Mouse (Mus musculus) stomach, postnatal 0 days (tissue): Measurements from ENCODE around the gene Vmn2r23. TPM values are rescaled to one million over a fixed set of nuclear protein-coding genes. Genes with fewer than 3 reads are reported as not detected.

ENCODE experiments used
- ATAC-seq: fragments of 200-750 bp; cut with Nextera tagmentation; 2 replicates; pipeline ENCODE4 v1.8.0; 2017; ENCODE audit not compliant: low FRiP score, low TSS enrichment
- DNase-seq: peaks from one replicate; pipeline ENCODE4 v3.0.0-alpha.2; 2016; ENCODE audit warnings: low spot score
- H3K27ac ChIP-seq: fragments of 300-500 bp; sonication (generic); replicated peaks from 2 replicates; pipeline ENCODE4 v1.5.1; 2014; ENCODE audit warnings: mild to moderate bottlenecking, control low read depth
- H3K27me3 ChIP-seq: fragments of 300-500 bp; sonication (generic); 2 replicates; pipeline ENCODE4 v1.6.1; 2014; ENCODE audit warnings: low read length; ENCODE audit not compliant: control insufficient read depth, insufficient read depth
- H3K36me3 ChIP-seq: fragments of 300-500 bp; sonication (generic); 2 replicates; pipeline ENCODE4 v1.6.1; 2014; ENCODE audit warnings: low read length, mixed read lengths; ENCODE audit not compliant: control insufficient read depth, insufficient read depth
- H3K4me1 ChIP-seq: fragments of 300-500 bp; sonication (generic); replicated peaks from 2 replicates; pipeline ENCODE4 v1.6.1; 2014; ENCODE audit warnings: antibody characterized with exemption; ENCODE audit not compliant: control insufficient read depth, insufficient read depth
- H3K4me2 ChIP-seq: fragments of 300-500 bp; sonication (generic); replicated peaks from 2 replicates; pipeline ENCODE4 v1.6.1; 2014; ENCODE audit warnings: low read depth, mild to moderate bottlenecking, control low read depth, moderate library complexity
- H3K4me3 ChIP-seq: fragments of 300-500 bp; sonication (generic); 2 replicates; pipeline ENCODE4 v1.5.1; 2014; ENCODE audit warnings: low read depth, low read length, control low read depth
- H3K9ac ChIP-seq: fragments of 300-500 bp; sonication (generic); 2 replicates; pipeline ENCODE4 v1.6.1; 2014; ENCODE audit warnings: mild to moderate bottlenecking, low read length, control low read depth, mixed read lengths
- H3K9me3 ChIP-seq: fragments of 300-500 bp; sonication (generic); 2 replicates; pipeline ENCODE4 v1.6.1; 2016; ENCODE audit warnings: low read length; ENCODE audit not compliant: control insufficient read depth
- CTCF ChIP-seq: IDR thresholded peaks from 2 replicates; pipeline ENCODE4 v1.5.1; 2016; ENCODE audit warnings: antibody characterized with exemption, low read depth, mild to moderate bottlenecking, moderate library complexity
- EP300 ChIP-seq: optimal IDR thresholded peaks from 2 replicates; pipeline ENCODE3; 2016; ENCODE audit warnings: antibody characterized with exemption
- WGBS: fragments of 180-500 bp; shearing (Covaris S2); extraction: QIAGEN DNeasy Blood & Tissue Kit; methylation state at CpG from one replicate; pipeline ENCODE4 v1.1.7; 2014; 5-methylcytosine and 5-hydroxymethylcytosine counted together
- polyA plus RNA-seq: library from polyadenylated mRNA; unstranded; fragments of >200 nt; fragmentation: Nextera tagmentation; extraction: Ambion mirVana; gene quantifications from 2 replicates; pipeline ENCODE4 v1.2.1, GENCODE M21; 2015

Vmn2r23 gene
- polyA plus RNA-seq, 1 experiment from 2014 or later, result not detected

DNA sequence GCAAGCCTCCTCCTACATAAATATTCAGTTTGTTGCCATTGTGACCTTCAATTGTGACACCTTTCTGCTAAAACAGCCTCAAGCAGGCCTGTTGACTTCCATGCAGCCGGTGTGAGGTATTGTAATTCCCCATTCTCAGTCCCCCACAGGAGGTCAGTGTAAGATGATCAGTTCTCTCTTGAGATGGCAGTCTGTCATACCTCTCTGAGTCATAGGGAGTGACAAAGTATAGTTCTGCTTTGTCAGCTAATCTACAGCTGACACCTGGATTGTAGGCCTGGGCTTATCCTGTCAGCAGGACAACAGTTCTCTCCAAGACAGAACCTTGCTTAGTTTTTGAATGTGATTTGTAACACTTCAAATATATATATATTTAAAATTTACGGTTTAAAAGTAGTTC lies 82.4 kb downstream of the Vmn2r23 start:
- no peak overlapping the region for H3K9ac ChIP-seq
- no peak overlapping the region for H3K4me3 ChIP-seq
- H3K4me2 ChIP-seq, result no peak overlapping the region
- ATAC-seq (no peak), DNase-seq (no peak)
- no peaks in the 10 kb centered on the region for H3K36me3 ChIP-seq
- H3K9me3 ChIP-seq, result no peaks in the 10 kb centered on the region
- WGBS, result 64% methylated on average over 2 of the region's 2 CpGs
- TF ChIP-seq CTCF (no peak), EP300 (no peak)
- H3K4me1 ChIP-seq, result no peaks in the 10 kb centered on the region
- no peaks in the 10 kb centered on the region for H3K27me3 ChIP-seq
- H3K27ac ChIP-seq, result no peak overlapping the region

DNA sequence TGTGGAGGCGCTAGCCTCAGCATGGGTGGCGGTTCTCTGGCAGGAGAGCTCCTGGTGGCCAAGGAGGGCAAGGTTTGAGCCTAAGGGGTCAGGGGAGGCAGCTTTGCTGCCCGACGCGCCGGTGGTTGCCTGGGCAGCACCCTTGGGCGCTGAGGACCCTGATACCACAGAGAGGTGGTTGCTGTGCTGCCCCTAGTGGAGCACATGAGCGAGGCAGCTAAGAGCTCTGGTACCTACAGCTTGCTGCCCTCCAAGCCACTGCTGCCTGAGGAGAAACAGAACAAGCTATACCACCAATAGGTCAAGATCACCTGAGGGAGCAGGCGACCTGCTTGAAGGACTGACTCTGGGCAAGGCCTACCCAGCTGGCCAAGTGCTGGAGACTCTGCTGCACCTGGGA lies 91.3 kb downstream of the Vmn2r23 start:
- H3K9me3 ChIP-seq, result no peaks in the 10 kb centered on the region
- H3K27me3 ChIP-seq, result no peaks in the 10 kb centered on the region
- H3K4me3 ChIP-seq, result no peak overlapping the region
- H3K27ac ChIP-seq, result no peak overlapping the region
- H3K4me2 ChIP-seq, result no peak overlapping the region
- ATAC-seq (no peak), DNase-seq (no peak)
- 29% methylated on average over 9 of the region's 9 CpGs for WGBS
- no peaks in the 10 kb centered on the region for H3K4me1 ChIP-seq
- TF ChIP-seq EP300 (no peak), CTCF (peak; percentile 12; the same call in 1 of the 2 replicates)
- no peak overlapping the region for H3K9ac ChIP-seq
- no peaks in the 10 kb centered on the region for H3K36me3 ChIP-seq

Other genes with a start within 250 kb of the Vmn2r23 start
- not detected in 2 replicates for gene Vmn2r21, start 169.3 kb upstream of the Vmn2r23 start, polyA plus RNA-seq
- 0.01 TPM in 1 of 2 replicates, not detected in the other for gene Vmn2r22, start 51.9 kb upstream of the Vmn2r23 start, polyA plus RNA-seq
- not detected in 2 replicates for gene Vmn2r24, start 76.2 kb downstream of the Vmn2r23 start, polyA plus RNA-seq
- not detected in 2 replicates for gene Vmn2r25, start 150.8 kb downstream of the Vmn2r23 start, polyA plus RNA-seq